Comparison of ENCODE assay signal across 8 mouse cellular contexts in the genomic region with DNA sequence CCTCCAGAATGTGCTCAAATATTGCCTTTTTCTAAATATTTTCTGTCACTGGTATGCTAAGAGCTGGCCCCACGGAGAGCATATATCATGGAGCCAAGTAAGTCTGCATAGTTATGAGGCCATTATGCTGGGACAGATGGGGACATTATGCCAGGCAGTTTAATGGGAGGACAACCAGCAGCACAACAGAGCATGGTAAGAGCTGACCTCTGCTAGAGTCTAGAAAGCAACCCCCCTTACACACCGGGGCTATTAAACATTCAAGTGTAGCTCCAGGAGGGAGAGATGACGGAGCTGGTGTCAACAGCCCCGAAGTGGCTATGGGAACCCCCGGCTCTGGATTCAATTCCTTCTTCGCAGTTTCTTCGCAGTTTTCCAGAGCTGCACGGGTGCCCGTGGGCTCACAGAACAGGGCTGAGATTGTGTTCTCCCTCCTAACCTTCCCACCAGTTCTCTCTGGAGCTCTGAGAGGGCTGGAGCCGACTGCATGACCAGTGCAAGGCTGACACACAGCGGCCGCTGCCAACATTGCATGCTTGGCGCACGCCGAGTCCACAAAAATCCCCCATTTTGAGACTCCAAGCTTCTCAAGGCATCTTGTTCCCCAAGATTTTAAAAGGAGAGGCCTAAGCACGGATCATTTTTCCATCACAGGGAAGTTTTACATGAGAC.
DNase-seq lines count a peak whose midpoint lies in the region; ATAC-seq lines count a peak whose summit lies in the region.

No protein-coding gene starts in this region.

- no peak overlapping the region for H3K27ac ChIP-seq in hindbrain, embryonic 11.5 days (ENCODE audit: low read depth, low read length)
- no peak overlapping the region for H3K27ac ChIP-seq in midbrain, embryonic 11.5 days (ENCODE audit: low read depth, low read length)
- H3K27ac ChIP-seq in stomach, embryonic 16.5 days (ENCODE audit: low read length): no peak overlapping the region

- no peak overlapping the region for H3K4me3 ChIP-seq in hindbrain, embryonic 11.5 days (ENCODE audit: low read depth, low read length)
- H3K4me3 ChIP-seq in midbrain, embryonic 11.5 days (ENCODE audit: low read depth, low read length): no peak overlapping the region
- H3K4me3 ChIP-seq in stomach, embryonic 16.5 days (replicated peaks; ENCODE audit: low read length): no peak overlapping the region

- H3K9ac ChIP-seq in hindbrain, embryonic 11.5 days (ENCODE audit: low read depth, low read length): no peak overlapping the region
- H3K9ac ChIP-seq in midbrain, embryonic 11.5 days (ENCODE audit: low read length): no peak overlapping the region
- no peak overlapping the region for H3K9ac ChIP-seq in stomach, embryonic 16.5 days (ENCODE audit: low read length)

- H3K27me3 ChIP-seq in hindbrain, embryonic 11.5 days (ENCODE audit: control insufficient read depth, insufficient read depth, low read length): no peaks in the 10 kb centered on the region
- H3K27me3 ChIP-seq in midbrain, embryonic 11.5 days (ENCODE audit: control insufficient read depth, insufficient read depth, low read length): 0 out of 2 replicates have a peak, but pooled peaks cover 2% of the 10 kb centered on the region
- H3K27me3 ChIP-seq in stomach, embryonic 16.5 days (ENCODE audit: control insufficient read depth, insufficient read depth, low read length): no peaks in the 10 kb centered on the region; the same call in 1 of the 2 replicates

- H3K9me3 ChIP-seq in hindbrain, embryonic 11.5 days (ENCODE audit: control insufficient read depth, low read length): no peaks in the 10 kb centered on the region
- H3K9me3 ChIP-seq in midbrain, embryonic 11.5 days (ENCODE audit: control insufficient read depth, low read length): no peaks in the 10 kb centered on the region
- H3K9me3 ChIP-seq in stomach, embryonic 16.5 days (replicated peaks; ENCODE audit: control insufficient read depth, low read length): no peaks in the 10 kb centered on the region

- H3K36me3 ChIP-seq in hindbrain, embryonic 11.5 days (ENCODE audit: control insufficient read depth, insufficient read depth, low read length): no peaks in the 10 kb centered on the region
- no peaks in the 10 kb centered on the region for H3K36me3 ChIP-seq in midbrain, embryonic 11.5 days (ENCODE audit: control insufficient read depth, insufficient read depth, low read length)
- no peaks in the 10 kb centered on the region for H3K36me3 ChIP-seq in stomach, embryonic 16.5 days (ENCODE audit: control insufficient read depth, insufficient read depth, low read length)

- WGBS in hindbrain, embryonic 11.5 days: 22% methylated on average over 16 of the region's 16 CpGs
- 23% methylated on average over 16 of the region's 16 CpGs for WGBS in midbrain, embryonic 11.5 days
- 22% methylated on average over 16 of the region's 16 CpGs for WGBS in stomach, embryonic 16.5 days

- peak; percentile 63; the same call in 1 of the 2 replicates for ATAC-seq in hindbrain, embryonic 11.5 days (ENCODE audit: low FRiP score)
- ATAC-seq in midbrain, embryonic 11.5 days (ENCODE audit: low FRiP score): peak; percentile 50; the same call in 1 of the 2 replicates
- peak; percentile 66; the same call in 1 of the 2 replicates for ATAC-seq in stomach, embryonic 16.5 days (ENCODE audit: insufficient read depth, low FRiP score)

- DNase-seq in adrenal gland, adult (ENCODE audit: inconsistent age in 2 of 2, low spot score in 1 of 2): peak; percentile 31 to 70
- DNase-seq in adrenal gland, adult 8-10 months: no peak
- peak; percentile 88 for DNase-seq in ZHBTc4 (ENCODE audit: low read depth, low spot score)
- peak; percentile 55 for DNase-seq in embryo, embryonic 11.5 days (ENCODE audit: low read depth, low spot score)
- peak; percentile 86 for DNase-seq in hindbrain, embryonic 11.5 days (ENCODE audit: low spot score)
- DNase-seq in left cerebral cortex, adult 11 months (ENCODE audit: low spot score): peak; percentile 31
- DNase-seq in midbrain, embryonic 11.5 days (ENCODE audit: low spot score, missing footprints): peak; percentile 97

- H3K4me2 ChIP-seq in hindbrain, embryonic 11.5 days (replicated peaks; ENCODE audit: low read depth, low read length): no peak overlapping the region
- no peak overlapping the region for H3K4me2 ChIP-seq in midbrain, embryonic 11.5 days
- H3K4me2 ChIP-seq in stomach, embryonic 16.5 days (ENCODE audit: low read depth, low read length): no peak overlapping the region

- H3K4me1 ChIP-seq in hindbrain, embryonic 11.5 days (replicated peaks; ENCODE audit: control insufficient read depth, insufficient read depth, low read length): peaks cover 5% of the 10 kb centered on the region; the same call in 1 of the 2 replicates
- H3K4me1 ChIP-seq in midbrain, embryonic 11.5 days (ENCODE audit: control insufficient read depth, insufficient read depth, low read length): peaks cover 16% of the 10 kb centered on the region
- H3K4me1 ChIP-seq in stomach, embryonic 16.5 days (ENCODE audit: control insufficient read depth, insufficient read depth, low read length): no peaks in the 10 kb centered on the region
